Mouse (Mus musculus) limb, embryonic 10.5 days (tissue): Measurements from ENCODE around the gene Fopnl. TPM values are rescaled to one million over a fixed set of nuclear protein-coding genes. Genes with fewer than 3 reads are reported as not detected.

Source experiments
- DNase-seq: peaks from one replicate; pipeline ENCODE4 v3.0.0-alpha.2; 2017; ENCODE audit warnings: low spot score
- H3K27ac ChIP-seq: fragments of 300-500 bp; sonication (generic); 2 replicates; pipeline ENCODE4 v1.5.1; 2016; ENCODE audit warnings: mild to moderate bottlenecking
- H3K27me3 ChIP-seq: fragments of 300-500 bp; sonication (generic); 2 replicates; pipeline ENCODE4 v1.6.1; 2016; ENCODE audit warnings: low read depth, mild to moderate bottlenecking; ENCODE audit not compliant: poor library complexity, severe bottlenecking
- H3K36me3 ChIP-seq: fragments of 300-500 bp; sonication (generic); 2 replicates; pipeline ENCODE4 v1.6.1; 2016; ENCODE audit warnings: mild to moderate bottlenecking, moderate library complexity
- H3K4me1 ChIP-seq: fragments of 300-500 bp; sonication (generic); 2 replicates; pipeline ENCODE4 v1.6.1; 2016
- H3K4me3 ChIP-seq: fragments of 300-500 bp; sonication (generic); 2 replicates; pipeline ENCODE4 v1.5.1; 2016; ENCODE audit warnings: mild to moderate bottlenecking, moderate library complexity
- H3K9me3 ChIP-seq: fragments of 300-500 bp; sonication (generic); replicated peaks from 2 replicates; pipeline ENCODE4 v1.6.1; 2016; ENCODE audit warnings: mild to moderate bottlenecking
- WGBS: fragments of 180-500 bp; shearing (Covaris S2); methylation state at CpG from one replicate; pipeline ENCODE4 v1.1.7; 2016; 5-methylcytosine and 5-hydroxymethylcytosine counted together
- polyA plus RNA-seq: library from polyadenylated mRNA; unstranded; fragments of >200 nt; fragmentation: Nextera tagmentation; extraction: Ambion mirVana; gene quantifications from 2 replicates; pipeline ENCODE4 v1.2.1, GENCODE M21; 2016

Fopnl gene
- 138 and 166 TPM in 2 replicates for polyA plus RNA-seq

GRCm38 (mm10) chr16:14316884-14317876 is at the start of gene Fopnl:
TSS of gene Fopnl (minus strand) at chr16:14317405.
- no peaks in the 10 kb centered on the region for H3K27me3 ChIP-seq
- H3K4me3 ChIP-seq, result peak within 1 kb of the TSS; percentile 81
- H3K4me1 ChIP-seq, result peaks cover 16% of the 10 kb centered on the region
- H3K27ac ChIP-seq, result peak within 1 kb of the TSS; percentile 96
- no peaks in the 10 kb centered on the region for H3K9me3 ChIP-seq
- H3K36me3 ChIP-seq, result peaks cover 24% of the 10 kb centered on the region
- 5% methylated on average over 51 of the region's 51 CpGs for WGBS
- DNase-seq, result peak; percentile 89

GRCm38 (mm10) chr16:14366017-14366416 is 48.8 kb upstream of the Fopnl start:
- DNase-seq, result no peak
- peaks cover 24% of the 10 kb centered on the region for H3K4me1 ChIP-seq
- no peak overlapping the region for H3K4me3 ChIP-seq
- no peaks in the 10 kb centered on the region for H3K9me3 ChIP-seq
- no peaks in the 10 kb centered on the region for H3K27me3 ChIP-seq
- 88% methylated on average over 1 of the region's 1 CpGs for WGBS
- H3K36me3 ChIP-seq, result no peaks in the 10 kb centered on the region
- no peak overlapping the region for H3K27ac ChIP-seq

GRCm38 (mm10) chr16:14365457-14365856 is 48.3 kb upstream of the Fopnl start:
- Histone ChIP-seq H3K36me3 (no peaks in the 10 kb centered on the region), H3K27me3 (no peaks in the 10 kb centered on the region), H3K4me1 (peaks cover 25% of the 10 kb centered on the region), H3K4me3 (no peak overlapping the region), H3K27ac (no peak overlapping the region), H3K9me3 (no peaks in the 10 kb centered on the region)
- 76% methylated on average over 4 of the region's 4 CpGs for WGBS
- DNase-seq, result no peak

GRCm38 (mm10) chr16:14364066-14364465 is 46.9 kb upstream of the Fopnl start:
- no peak overlapping the region for H3K27ac ChIP-seq
- no peaks in the 10 kb centered on the region for H3K9me3 ChIP-seq
- H3K27me3 ChIP-seq, result no peaks in the 10 kb centered on the region
- no peak for DNase-seq
- peaks cover 15% of the 10 kb centered on the region for H3K4me1 ChIP-seq
- no peaks in the 10 kb centered on the region for H3K36me3 ChIP-seq
- WGBS, result 92% methylated on average over 6 of the region's 6 CpGs
- H3K4me3 ChIP-seq, result no peak overlapping the region

GRCm38 (mm10) chr16:14363496-14363895 is 46.3 kb upstream of the Fopnl start:
- peaks cover 15% of the 10 kb centered on the region for H3K4me1 ChIP-seq
- no peaks in the 10 kb centered on the region for H3K27me3 ChIP-seq
- H3K36me3 ChIP-seq, result no peaks in the 10 kb centered on the region
- 95% methylated on average over 3 of the region's 3 CpGs for WGBS
- no peak overlapping the region for H3K27ac ChIP-seq
- H3K4me3 ChIP-seq, result no peak overlapping the region
- no peak for DNase-seq
- H3K9me3 ChIP-seq, result no peaks in the 10 kb centered on the region

GRCm38 (mm10) chr16:14362099-14362820 is 45.1 kb upstream of the Fopnl start:
- WGBS, result 32% methylated on average over 7 of the region's 7 CpGs
- DNase-seq, result peak; percentile 36
- Histone ChIP-seq H3K27me3 (no peaks in the 10 kb centered on the region), H3K4me1 (peaks cover 15% of the 10 kb centered on the region), H3K4me3 (peak overlapping the region; percentile 89), H3K9me3 (no peaks in the 10 kb centered on the region), H3K27ac (peak overlapping the region; percentile 94), H3K36me3 (no peaks in the 10 kb centered on the region)

GRCm38 (mm10) chr16:14361362-14362098 is 44.3 kb upstream of the Fopnl start, which contains the start of gene Abcc1:
TSS of gene Abcc1 (plus strand) at chr16:14361558.
- peak within 1 kb of the TSS; percentile 89 for H3K4me3 ChIP-seq
- H3K27me3 ChIP-seq, result no peaks in the 10 kb centered on the region
- H3K9me3 ChIP-seq, result no peaks in the 10 kb centered on the region
- peaks cover 15% of the 10 kb centered on the region for H3K4me1 ChIP-seq
- H3K27ac ChIP-seq, result peak within 1 kb of the TSS; percentile 94
- under 1% methylated on average over 64 of the region's 64 CpGs for WGBS
- H3K36me3 ChIP-seq, result no peaks in the 10 kb centered on the region
- peak; percentile 86 for DNase-seq

- peak overlapping the region; percentile 89 for H3K4me3 ChIP-seq
- H3K27ac ChIP-seq, result peak overlapping the region; percentile 94
- no peak for DNase-seq
- H3K36me3 ChIP-seq, result no peaks in the 10 kb centered on the region
- no peaks in the 10 kb centered on the region for H3K27me3 ChIP-seq
- peaks cover 15% of the 10 kb centered on the region for H3K4me1 ChIP-seq
- H3K9me3 ChIP-seq, result no peaks in the 10 kb centered on the region
- 2% methylated on average over 7 of the region's 7 CpGs for whole genome bisulfite sequencing
Observed at GRCm38 (mm10) chr16:14360931-14361330, 43.7 kb upstream of the Fopnl start.

- 84% methylated on average over 1 of the region's 1 CpGs for WGBS
- H3K9me3 ChIP-seq, result no peaks in the 10 kb centered on the region
- H3K27me3 ChIP-seq, result no peaks in the 10 kb centered on the region
- no peak overlapping the region for H3K27ac ChIP-seq
- H3K36me3 ChIP-seq, result no peaks in the 10 kb centered on the region
- DNase-seq, result no peak
- H3K4me1 ChIP-seq, result peaks cover 15% of the 10 kb centered on the region
- no peak overlapping the region for H3K4me3 ChIP-seq
Observed at GRCm38 (mm10) chr16:14358531-14358930, 41.3 kb upstream of the Fopnl start.

- WGBS, result 76% methylated on average over 2 of the region's 2 CpGs
- no peaks in the 10 kb centered on the region for H3K36me3 ChIP-seq
Observed at GRCm38 (mm10) chr16:14357859-14358258, 40.7 kb upstream of the Fopnl start.

GRCm38 (mm10) chr16:14352663-14353062 is 35.5 kb upstream of the Fopnl start:
- Histone ChIP-seq H3K4me3 (no peak overlapping the region), H3K9me3 (no peaks in the 10 kb centered on the region), H3K27ac (no peak overlapping the region), H3K4me1 (no peaks in the 10 kb centered on the region), H3K27me3 (no peaks in the 10 kb centered on the region), H3K36me3 (no peaks in the 10 kb centered on the region)
- DNase-seq, result no peak
- WGBS, result 75% methylated on average over 5 of the region's 5 CpGs

More at GRCm38 (mm10) chr16:14357859-14358258, 40.7 kb upstream of the Fopnl start:
- Histone ChIP-seq H3K9me3 (no peaks in the 10 kb centered on the region), H3K4me3 (no peak overlapping the region), H3K27me3 (no peaks in the 10 kb centered on the region), H3K27ac (no peak overlapping the region), H3K4me1 (peaks cover 15% of the 10 kb centered on the region)
- DNase-seq, result no peak

GRCm38 (mm10) chr16:14352234-14352633 is 35.0 kb upstream of the Fopnl start:
- H3K27me3 ChIP-seq, result no peaks in the 10 kb centered on the region
- no peak for DNase-seq
- H3K27ac ChIP-seq, result no peak overlapping the region
- no peaks in the 10 kb centered on the region for H3K9me3 ChIP-seq
- H3K4me3 ChIP-seq, result no peak overlapping the region
- 86% methylated on average over 3 of the region's 3 CpGs for WGBS
- H3K36me3 ChIP-seq, result no peaks in the 10 kb centered on the region
- H3K4me1 ChIP-seq, result no peaks in the 10 kb centered on the region
